Mouse (Mus musculus) midbrain, embryonic 14.5 days (tissue): ENCODE data around the gene Ccdc113. TPM values are rescaled to one million over a fixed set of nuclear protein-coding genes. Genes with fewer than 3 reads are reported as not detected.

Source experiments
- ATAC-seq: fragments of 200-750 bp; cut with Nextera tagmentation; 2 replicates; pipeline ENCODE4 v1.8.0; 2017; ENCODE audit warnings: moderate number of reproducible peaks, moderate library complexity; ENCODE audit not compliant: low FRiP score, low TSS enrichment
- DNase-seq: peaks from one replicate; pipeline ENCODE4 v3.0.0-alpha.2; 2015
- H3K27ac ChIP-seq: fragments of 300-500 bp; sonication (generic); replicated peaks from 2 replicates; pipeline ENCODE4 v1.5.1; 2014; ENCODE audit warnings: mild to moderate bottlenecking, low read depth, low read length, moderate library complexity
- H3K27me3 ChIP-seq: fragments of 300-500 bp; sonication (generic); 2 replicates; pipeline ENCODE4 v1.6.1; 2014; ENCODE audit warnings: low read length, control low read depth, mixed read lengths; ENCODE audit not compliant: control insufficient read depth, insufficient read depth
- H3K36me3 ChIP-seq: fragments of 300-500 bp; sonication (generic); 2 replicates; pipeline ENCODE4 v1.6.1; 2014; ENCODE audit warnings: low read length, control low read depth; ENCODE audit not compliant: control insufficient read depth, insufficient read depth
- H3K4me1 ChIP-seq: fragments of 300-500 bp; sonication (generic); 2 replicates; pipeline ENCODE4 v1.6.1; 2014; ENCODE audit warnings: mild to moderate bottlenecking, antibody characterized with exemption, low read length, control low read depth; ENCODE audit not compliant: control insufficient read depth, insufficient read depth
- H3K4me2 ChIP-seq: fragments of 300-500 bp; sonication (generic); 2 replicates; pipeline ENCODE4 v1.6.1; 2014; ENCODE audit warnings: mild to moderate bottlenecking, low read length, moderate library complexity
- H3K4me3 ChIP-seq: fragments of 300-500 bp; sonication (generic); replicated peaks from 2 replicates; pipeline ENCODE4 v1.5.1; 2014; ENCODE audit warnings: low read depth, low read length
- H3K9ac ChIP-seq: fragments of 300-500 bp; sonication (generic); replicated peaks from 2 replicates; pipeline ENCODE4 v1.6.1; 2014; ENCODE audit warnings: mild to moderate bottlenecking, low read length, moderate library complexity
- H3K9me3 ChIP-seq: fragments of 300-500 bp; sonication (generic); 2 replicates; pipeline ENCODE4 v1.6.1; 2016; ENCODE audit warnings: low read length, control low read depth, mixed read lengths; ENCODE audit not compliant: control insufficient read depth
- WGBS: fragments of 180-500 bp; shearing (Covaris S2); extraction: QIAGEN DNeasy Blood & Tissue Kit; methylation state at CpG from one replicate; pipeline ENCODE4 v1.1.7; 2014; 5-methylcytosine and 5-hydroxymethylcytosine counted together
- polyA plus RNA-seq: library from polyadenylated mRNA; unstranded; fragments of >200 nt; fragmentation: Nextera tagmentation; extraction: Ambion mirVana; gene quantifications from 2 replicates; pipeline ENCODE4 v1.2.1, GENCODE M21; 2014

Ccdc113 gene
- polyA plus RNA-seq, result 0.66 and 0.78 TPM in 2 replicates

GRCm38 (mm10) chr8:95533584-95534387 is at the start of gene Ccdc113:
Gene Ccdc113, plus strand, starts transcription at chr8:95534085.
- Histone ChIP-seq H3K27me3 (no peaks in the 10 kb centered on the region), H3K4me2 (peak within 1 kb of the TSS; percentile 68), H3K36me3 (no peaks in the 10 kb centered on the region), H3K27ac (peak within 1 kb of the TSS; percentile 5), H3K9me3 (no peaks in the 10 kb centered on the region), H3K4me1 (0 out of 2 replicates have a peak, but pooled peaks cover 3% of the 10 kb centered on the region), H3K4me3 (peak within 1 kb of the TSS; percentile 43), H3K9ac (peak within 1 kb of the TSS; percentile 47)
- WGBS, result 5% methylated on average over 33 of the region's 33 CpGs
- ATAC-seq (peak; percentile 82), DNase-seq (peak; percentile 83)

GRCm38 (mm10) chr8:95487800-95488697 is 45.8 kb upstream of the Ccdc113 start:
- peak overlapping the region; percentile 72 for H3K27ac ChIP-seq
- peaks cover 8% of the 10 kb centered on the region for H3K4me1 ChIP-seq
- no peaks in the 10 kb centered on the region for H3K9me3 ChIP-seq
- WGBS, result 1% methylated on average over 82 of the region's 95 CpGs
- DNase-seq (no peak), ATAC-seq (peak; percentile 66)
- peak overlapping the region; percentile 82 for H3K4me3 ChIP-seq
- H3K36me3 ChIP-seq, result peaks cover 33% of the 10 kb centered on the region
- H3K4me2 ChIP-seq, result peak overlapping the region; percentile 91
- H3K9ac ChIP-seq, result peak overlapping the region; percentile 97
- no peaks in the 10 kb centered on the region for H3K27me3 ChIP-seq

GRCm38 (mm10) chr8:95488698-95489332 is 45.1 kb upstream of the Ccdc113 start:
- ATAC-seq (peak; percentile 93), DNase-seq (peak; percentile 91)
- H3K4me1 ChIP-seq, result peaks cover 8% of the 10 kb centered on the region
- peak overlapping the region; percentile 82 for H3K4me3 ChIP-seq
- H3K27ac ChIP-seq, result peak overlapping the region; percentile 72
- no peaks in the 10 kb centered on the region for H3K27me3 ChIP-seq
- H3K9me3 ChIP-seq, result no peaks in the 10 kb centered on the region
- H3K9ac ChIP-seq, result peak overlapping the region; percentile 97
- 2% methylated on average over 38 of the region's 42 CpGs for WGBS
- peaks cover 26% of the 10 kb centered on the region for H3K36me3 ChIP-seq
- peak overlapping the region; percentile 91 for H3K4me2 ChIP-seq

GRCm38 (mm10) chr8:95490006-95490405 is 43.9 kb upstream of the Ccdc113 start, which contains the start of gene Csnk2a2:
Gene Csnk2a2, minus strand, starts transcription at chr8:95490039.
- Histone ChIP-seq H3K27ac (0 out of 2 replicates have a peak within 1 kb of the TSS, but pooled peaks have one; percentile 72), H3K4me3 (peak within 1 kb of the TSS; percentile 82), H3K9ac (peak within 1 kb of the TSS; percentile 97), H3K36me3 (peaks cover 15% of the 10 kb centered on the region), H3K4me1 (peaks cover 8% of the 10 kb centered on the region), H3K27me3 (no peaks in the 10 kb centered on the region), H3K4me2 (peak within 1 kb of the TSS; percentile 91), H3K9me3 (no peaks in the 10 kb centered on the region)
- ATAC-seq (no peak), DNase-seq (no peak)
- WGBS, result 82% methylated on average over 5 of the region's 5 CpGs

GRCm38 (mm10) chr8:95492057-95492456 is 41.8 kb upstream of the Ccdc113 start:
- 71% methylated on average over 4 of the region's 4 CpGs for WGBS
- no peak overlapping the region for H3K9ac ChIP-seq
- DNase-seq (no peak), ATAC-seq (no peak)
- H3K27ac ChIP-seq, result no peak overlapping the region
- H3K36me3 ChIP-seq, result no peaks in the 10 kb centered on the region; the same call in 1 of the 2 replicates
- no peak overlapping the region for H3K4me2 ChIP-seq
- H3K4me3 ChIP-seq, result no peak overlapping the region
- H3K9me3 ChIP-seq, result no peaks in the 10 kb centered on the region
- no peaks in the 10 kb centered on the region for H3K27me3 ChIP-seq
- H3K4me1 ChIP-seq, result peaks cover 8% of the 10 kb centered on the region

- H3K4me1 ChIP-seq, result no peaks in the 10 kb centered on the region
- 79% methylated on average over 6 of the region's 6 CpGs for WGBS
- H3K9ac ChIP-seq, result no peak overlapping the region
- H3K4me3 ChIP-seq, result no peak overlapping the region
- no peak for DNase-seq
- no peaks in the 10 kb centered on the region for H3K9me3 ChIP-seq
- no peaks in the 10 kb centered on the region for H3K36me3 ChIP-seq
- H3K27me3 ChIP-seq, result no peaks in the 10 kb centered on the region
- ATAC-seq, result no peak
- no peak overlapping the region for H3K4me2 ChIP-seq
- no peak overlapping the region for H3K27ac ChIP-seq
Observed at GRCm38 (mm10) chr8:95495444-95495843, 38.4 kb upstream of the Ccdc113 start.

- WGBS, result 41% methylated on average over 3 of the region's 3 CpGs
- H3K9me3 ChIP-seq, result no peaks in the 10 kb centered on the region
- H3K4me2 ChIP-seq, result no peak overlapping the region
- no peak overlapping the region for H3K9ac ChIP-seq
- no peaks in the 10 kb centered on the region for H3K36me3 ChIP-seq
- H3K27ac ChIP-seq, result no peak overlapping the region
- ATAC-seq, result no peak
- no peak for DNase-seq
- no peak overlapping the region for H3K4me3 ChIP-seq
- H3K4me1 ChIP-seq, result no peaks in the 10 kb centered on the region
- no peaks in the 10 kb centered on the region for H3K27me3 ChIP-seq
Observed at GRCm38 (mm10) chr8:95496420-95496819, 37.5 kb upstream of the Ccdc113 start.

GRCm38 (mm10) chr8:95497821-95498220 is 36.1 kb upstream of the Ccdc113 start:
- Histone ChIP-seq H3K9ac (no peak overlapping the region), H3K4me1 (no peaks in the 10 kb centered on the region), H3K27ac (no peak overlapping the region), H3K4me2 (no peak overlapping the region), H3K36me3 (no peaks in the 10 kb centered on the region), H3K4me3 (no peak overlapping the region), H3K9me3 (no peaks in the 10 kb centered on the region), H3K27me3 (no peaks in the 10 kb centered on the region)
- ATAC-seq (no peak), DNase-seq (no peak)
- 81% methylated on average over 3 of the region's 3 CpGs for WGBS
